Mouse (Mus musculus): ENCODE measurements at regions not wholly inside any gene's neighbourhood (a gene's known extent, or its start where the extent isn't known, plus 50 kb on each side); places are given as distances from the start of the nearest gene placed in this dataset.
"Not testable (repeated sequence)": the region's sequence is repeated elsewhere in the genome, so short reads cannot be mapped to it uniquely, and the experiment has no call there.

DNA sequence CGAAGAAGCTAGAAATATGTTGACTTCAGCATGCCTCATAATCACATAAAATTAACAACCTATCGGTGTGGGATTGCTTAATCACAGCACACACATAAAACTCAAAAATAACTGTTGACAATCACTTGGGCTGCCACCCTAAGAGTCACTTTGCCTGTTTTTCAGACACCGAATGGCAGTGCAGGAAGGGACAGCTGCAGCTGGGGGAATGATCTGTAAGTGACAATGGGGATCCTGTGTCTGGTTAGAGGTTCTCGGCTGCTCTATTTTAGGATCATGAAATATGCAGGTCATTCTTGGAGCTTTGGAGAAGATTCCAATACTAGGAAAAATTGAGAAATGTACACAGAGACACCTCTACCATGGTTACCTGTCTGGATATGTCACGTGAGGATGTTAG is 54.4 kb upstream of the Tcf12 start:
- DNase-seq: no peak

DNA sequence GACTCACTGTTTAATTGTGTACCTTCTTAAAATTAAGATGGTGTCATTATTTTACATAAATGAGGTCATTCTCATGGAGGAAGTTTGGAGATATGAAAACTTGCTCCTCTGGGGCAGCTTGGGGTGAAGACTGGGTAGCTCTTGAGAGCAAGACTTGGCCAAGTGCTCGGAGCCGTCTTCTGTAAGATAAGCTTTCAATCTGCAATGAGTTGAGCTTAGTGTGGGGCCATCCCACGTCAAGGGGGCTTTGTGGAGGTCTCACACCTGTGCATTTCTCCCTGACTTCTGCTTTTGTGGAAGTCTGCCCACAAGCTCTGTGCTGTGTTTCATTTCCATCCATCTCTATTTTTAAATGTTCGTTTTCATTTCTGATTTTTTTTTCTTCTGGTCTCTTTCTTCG is 54.9 kb upstream of the Tcf12 start:
- DNase-seq: no peak

DNA sequence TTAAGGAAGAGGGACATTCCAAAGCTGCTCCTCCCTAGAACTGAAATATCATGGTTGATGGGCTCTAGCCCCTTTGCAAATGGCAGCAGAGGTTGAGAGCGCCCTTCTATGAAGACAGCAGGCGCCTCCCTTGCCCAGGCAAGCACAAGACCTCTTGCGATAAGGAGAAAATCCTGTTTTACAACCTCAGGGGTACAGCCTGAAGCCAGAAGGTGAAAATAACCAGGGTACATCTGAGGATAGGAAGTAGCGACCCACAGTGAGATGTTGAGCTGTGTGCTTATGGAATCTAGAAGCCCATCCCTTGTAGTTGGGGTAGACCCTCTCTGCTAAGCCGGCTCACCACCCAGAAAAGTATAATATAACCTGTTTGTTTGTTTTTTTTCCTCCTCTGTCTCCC is 57.6 kb upstream of the Tcf12 start:
- DNase-seq: no peak

DNA sequence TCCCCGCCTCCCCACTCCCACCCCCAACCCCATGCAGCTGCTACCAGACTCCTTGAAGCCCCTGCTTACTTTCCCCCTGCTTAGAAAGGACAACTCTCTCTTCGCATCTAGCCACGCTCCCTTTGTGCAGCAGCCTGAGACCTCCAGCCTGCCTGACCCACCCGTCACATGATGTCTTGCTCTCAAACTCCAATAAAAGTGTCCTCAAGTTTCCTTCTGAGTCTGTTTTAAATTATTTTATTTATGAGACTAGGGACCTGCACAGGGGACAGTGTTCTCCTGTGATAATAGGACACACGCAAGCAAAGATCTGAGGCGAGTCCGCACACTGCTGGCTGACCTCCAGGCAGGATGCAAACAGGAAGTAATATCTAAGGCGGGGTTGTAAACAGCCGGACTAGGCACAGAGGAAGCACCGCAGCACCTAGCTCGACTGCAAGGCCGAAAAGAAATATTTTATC is 58.1 kb upstream of the Tcf12 start:
- no peak for DNase-seq

DNA sequence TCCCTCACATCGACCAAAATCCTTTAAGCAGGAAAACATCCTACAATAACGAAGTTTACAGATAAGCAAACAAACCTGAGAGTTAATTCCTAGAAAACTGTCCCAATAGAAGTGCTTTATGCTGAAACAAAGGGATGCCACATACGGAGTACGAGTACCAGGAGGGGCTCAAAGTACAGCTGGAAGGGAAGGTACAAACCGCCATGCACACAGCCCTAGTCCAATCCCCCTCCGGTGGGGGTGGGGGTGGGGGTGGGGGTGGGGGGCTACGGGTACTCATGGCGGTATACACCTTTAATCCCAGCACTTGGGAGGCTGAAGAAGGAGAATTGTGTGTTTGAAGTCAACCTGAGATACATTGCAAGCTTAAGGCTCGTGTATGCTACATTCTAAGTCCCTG is 58.6 kb upstream of the Tcf12 start:
- no peak for DNase-seq

DNA sequence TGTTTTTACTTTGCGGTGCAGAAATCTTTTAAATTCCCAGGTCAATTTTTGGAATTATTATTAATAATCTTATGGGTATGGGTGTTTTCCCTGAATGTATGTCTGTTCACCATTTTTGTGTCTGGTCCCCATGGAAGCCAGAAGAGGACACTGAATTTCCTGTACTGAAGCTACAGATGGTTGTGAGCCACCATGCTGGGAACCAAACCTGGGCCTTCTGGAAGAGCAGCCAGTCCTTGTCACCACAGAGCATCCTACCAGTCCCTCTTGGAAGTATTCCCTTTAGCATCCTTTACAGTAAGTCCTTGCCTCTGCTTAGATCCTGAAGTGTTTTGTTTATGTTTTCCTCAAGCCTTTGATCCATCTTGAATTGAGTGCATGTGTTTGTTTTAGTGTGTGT is 60.7 kb upstream of the Tcf12 start:
- DNase-seq: peak; percentile 76

DNA sequence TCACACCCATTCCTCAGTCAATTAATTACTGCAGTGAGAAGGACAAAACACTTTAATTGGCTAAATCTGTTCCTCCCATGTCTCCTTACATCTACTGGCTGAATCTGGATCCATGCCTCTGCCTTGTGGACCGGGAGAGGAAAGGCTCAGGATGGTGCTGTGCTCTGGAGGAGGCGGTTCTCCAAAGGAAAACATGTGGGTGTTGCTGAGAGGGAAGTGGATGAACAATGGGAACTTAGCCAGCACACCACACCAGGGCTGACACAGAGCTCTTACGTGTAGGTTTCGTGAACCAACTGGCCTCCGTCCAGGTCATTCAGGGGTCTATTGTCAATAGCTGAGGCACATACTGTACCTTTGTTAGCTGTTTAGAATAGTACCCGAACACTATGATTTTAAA is 69.3 kb upstream of the Tcf12 start:
- no peak for DNase-seq

DNA sequence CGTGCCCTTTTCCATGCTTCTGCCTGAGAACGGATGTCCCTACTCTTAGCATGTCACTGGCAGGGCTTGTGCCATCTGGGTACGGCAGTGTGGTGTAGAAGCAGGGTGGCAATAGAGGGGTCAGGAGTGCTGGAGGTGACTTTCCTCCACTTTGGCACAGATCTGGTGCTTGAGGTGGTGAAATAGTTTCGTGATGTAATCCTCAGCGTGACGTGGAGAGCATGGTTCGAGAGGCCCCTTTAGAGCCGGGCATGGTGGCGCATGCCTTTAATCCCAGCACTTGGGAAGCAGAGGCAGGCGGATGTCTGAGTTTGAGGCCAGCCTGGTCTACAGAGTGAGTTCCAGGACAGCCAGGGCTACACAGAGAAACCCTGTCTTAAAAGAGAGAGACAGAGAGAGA is 71.7 kb upstream of the Tcf12 start:
- no peak for DNase-seq

DNA sequence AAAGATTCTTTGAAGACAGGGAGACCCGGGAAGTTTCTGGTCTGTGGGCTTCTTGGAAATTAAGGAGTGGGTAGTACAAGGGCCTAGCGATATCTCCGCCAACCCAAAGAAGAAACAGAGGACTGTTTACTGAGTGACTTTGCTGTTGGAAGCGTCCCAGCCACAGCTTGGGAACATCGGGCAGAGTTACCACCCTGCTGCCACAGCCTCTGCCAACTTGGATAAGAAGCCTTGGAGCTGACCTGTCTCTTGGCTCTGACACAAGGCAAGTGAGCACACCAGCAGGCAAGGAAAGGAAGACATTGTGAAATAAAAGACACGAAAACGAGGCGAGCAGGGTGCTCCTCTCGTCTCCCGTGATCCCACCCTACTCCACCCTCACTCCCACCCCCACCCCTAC is 72.3 kb upstream of the Tcf12 start:
- DNase-seq: peak; percentile 81

DNA sequence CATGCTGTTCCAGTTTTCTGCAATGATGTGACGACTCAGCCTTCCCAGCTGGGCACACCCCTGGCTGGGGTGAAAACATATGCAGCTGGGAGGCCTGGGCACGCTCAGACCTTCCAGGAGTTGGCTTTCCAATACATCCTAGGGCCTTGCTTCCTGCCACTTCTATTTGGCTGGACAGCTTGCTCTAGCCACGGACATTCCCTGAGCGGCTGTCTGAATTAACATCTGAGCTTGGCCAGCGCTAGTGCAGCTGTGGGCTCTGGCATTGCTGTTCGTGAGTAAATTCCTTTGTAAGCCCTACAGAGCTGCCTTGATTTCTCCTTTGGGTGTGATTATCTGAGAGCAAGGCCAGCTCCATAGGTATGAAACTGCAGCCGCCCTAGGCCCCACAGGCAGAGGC is 78.2 kb upstream of the Tcf12 start:
- DNase-seq: no peak

DNA sequence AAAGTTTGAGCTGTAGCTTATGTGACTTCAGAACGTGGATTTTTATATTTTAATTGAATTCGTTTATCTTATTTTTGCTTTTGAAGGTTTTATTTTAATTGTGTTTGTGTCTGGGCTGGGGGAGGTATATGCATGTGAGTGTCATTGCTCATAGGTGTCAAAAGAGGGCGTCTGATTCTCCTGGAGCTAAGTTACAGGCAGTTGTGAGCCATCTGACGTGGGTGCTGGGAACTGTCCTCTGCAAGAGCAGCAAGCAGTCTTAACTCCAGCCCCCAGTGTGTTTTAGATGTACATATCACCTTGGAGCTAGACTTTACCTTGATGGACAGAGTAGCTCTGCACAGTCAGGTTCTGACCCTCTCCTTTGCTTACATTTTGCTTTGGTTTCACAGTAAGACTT is 79.0 kb upstream of the Tcf12 start:
- DNase-seq: no peak

DNA sequence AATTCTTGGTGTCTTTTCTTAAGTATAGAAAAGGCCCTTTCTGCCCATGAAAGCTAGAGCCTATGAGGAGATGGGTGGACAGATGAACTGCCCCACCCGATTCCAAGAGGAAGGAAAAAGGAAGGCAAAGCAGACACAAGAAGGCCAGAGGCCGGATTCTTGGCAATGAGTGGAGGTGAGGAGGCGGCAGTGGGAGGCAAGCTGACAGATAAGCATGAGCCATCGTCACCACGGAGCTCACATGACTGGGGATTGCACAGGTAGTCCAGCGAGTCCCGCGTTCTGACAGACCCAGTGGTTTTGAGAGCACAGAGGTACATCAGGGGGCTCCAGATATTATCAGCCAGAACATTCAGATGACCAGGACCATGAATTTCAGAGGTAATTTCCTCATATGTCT is 79.4 kb upstream of the Tcf12 start:
- no peak for DNase-seq

DNA sequence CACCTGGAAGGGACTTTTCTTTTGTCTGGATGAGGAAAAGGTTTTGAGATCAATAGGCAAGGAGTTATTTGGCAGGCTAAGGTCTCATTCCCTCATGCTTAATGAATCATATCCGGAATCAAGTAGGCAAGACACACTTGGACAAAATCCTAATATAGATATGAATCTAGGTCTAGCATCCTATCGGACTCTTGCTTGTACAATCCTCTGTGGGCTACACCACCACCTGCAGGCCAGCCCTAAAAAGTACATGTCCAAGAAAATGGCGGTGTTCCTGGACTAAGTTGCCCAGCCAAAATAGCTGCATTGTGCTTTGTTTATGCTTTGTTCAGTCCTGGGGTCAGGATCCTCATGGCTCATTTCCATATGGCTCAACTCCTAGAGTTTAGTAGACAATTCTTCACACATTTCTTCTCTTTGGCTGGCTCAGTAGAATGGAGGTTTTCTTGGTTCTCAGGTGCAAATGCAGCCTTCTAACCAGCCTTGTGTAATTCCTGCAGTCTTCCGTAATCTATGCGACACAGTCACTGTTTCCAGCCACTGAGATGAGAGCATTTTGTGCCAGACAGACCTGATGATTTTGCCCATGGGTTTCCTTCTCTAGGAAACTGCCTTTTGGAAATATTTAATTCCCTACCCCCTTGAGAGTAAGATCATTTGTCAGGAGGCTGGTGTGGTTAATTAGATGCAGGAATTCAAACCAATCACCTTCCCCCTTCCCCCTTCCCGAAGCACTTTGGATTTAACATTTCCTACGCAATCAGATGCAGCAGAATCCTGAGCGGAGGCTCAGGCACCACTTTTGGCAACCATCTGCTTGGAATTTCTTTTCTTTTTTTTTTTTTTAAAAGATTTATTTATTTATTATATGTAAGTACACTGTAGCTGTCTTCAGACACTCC is 80.6 kb upstream of the Tcf12 start:
- peak; percentile 61 for DNase-seq

DNA sequence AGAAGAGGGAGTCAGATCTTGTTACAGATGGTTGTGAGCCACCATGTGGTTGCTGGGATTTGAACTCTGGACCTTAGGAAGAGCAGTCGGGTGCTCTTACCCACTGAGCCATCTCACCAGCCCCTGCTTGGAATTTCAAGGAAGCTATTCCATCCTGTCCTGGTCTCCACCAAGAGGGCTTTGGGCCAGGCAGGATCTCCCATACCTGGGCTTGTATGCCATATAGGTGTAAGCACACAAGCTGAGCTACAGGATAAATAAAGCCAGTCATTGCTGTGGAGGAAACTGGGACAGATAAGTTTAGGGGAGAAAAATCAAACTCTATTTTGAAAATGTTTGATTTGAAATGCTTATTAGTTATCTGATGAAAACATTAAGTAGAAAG is 81.3 kb upstream of the Tcf12 start:
- DNase-seq: not testable (repeated sequence)

DNA sequence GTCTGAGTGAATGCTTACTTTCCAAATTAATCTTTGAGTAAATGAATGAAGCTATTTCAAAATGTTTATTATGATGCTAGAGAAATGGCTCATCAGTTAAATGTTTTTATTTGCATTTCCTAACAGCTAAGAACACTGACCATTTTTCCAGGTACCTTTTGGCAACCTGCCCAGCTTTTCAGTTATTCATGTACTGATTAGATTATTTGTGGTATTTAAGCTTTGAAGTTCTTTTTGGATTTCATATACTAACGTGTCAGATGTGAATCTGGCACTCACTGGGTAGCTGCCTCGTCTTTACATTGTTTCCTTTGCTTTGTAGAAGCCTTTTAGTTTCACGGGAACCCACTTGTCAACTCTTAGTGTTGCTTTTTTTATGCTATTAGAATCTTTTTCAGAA is 79.3 kb upstream of the Zfp280d start:
- no peak for DNase-seq

DNA sequence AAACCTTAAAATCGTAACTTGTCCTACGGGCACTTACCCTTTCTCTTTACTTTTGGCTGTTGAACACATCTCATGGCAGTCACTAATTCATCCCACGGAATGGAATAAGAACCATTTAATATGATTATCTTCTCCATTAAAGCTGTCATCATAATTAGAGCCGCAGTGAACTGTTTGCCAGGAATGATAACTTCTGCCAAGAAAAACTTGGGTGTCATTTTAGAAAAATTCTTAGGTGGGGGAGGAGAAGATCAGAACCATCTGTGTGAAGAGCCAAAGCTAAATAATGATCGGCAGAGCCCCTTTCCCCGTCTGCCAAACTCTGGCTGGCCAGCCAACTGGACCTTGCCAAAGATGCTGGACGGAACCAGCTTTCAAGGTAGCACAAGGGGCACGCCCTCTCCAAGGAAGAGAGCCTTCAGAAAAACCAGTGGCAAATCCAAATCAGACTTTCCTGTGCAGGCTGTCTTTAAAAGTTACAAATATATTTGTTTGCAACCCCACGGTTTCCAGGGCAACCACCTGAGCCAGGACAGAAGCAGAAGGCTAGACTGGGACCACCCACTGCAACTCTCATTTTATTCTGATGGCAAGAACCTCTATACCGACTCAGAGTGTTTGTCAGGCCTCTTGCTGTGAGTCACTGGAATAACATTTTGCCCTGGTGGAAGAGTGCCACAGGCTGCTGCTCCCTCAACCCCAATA is 77.9 kb upstream of the Zfp280d start:
- DNase-seq: no peak

DNA sequence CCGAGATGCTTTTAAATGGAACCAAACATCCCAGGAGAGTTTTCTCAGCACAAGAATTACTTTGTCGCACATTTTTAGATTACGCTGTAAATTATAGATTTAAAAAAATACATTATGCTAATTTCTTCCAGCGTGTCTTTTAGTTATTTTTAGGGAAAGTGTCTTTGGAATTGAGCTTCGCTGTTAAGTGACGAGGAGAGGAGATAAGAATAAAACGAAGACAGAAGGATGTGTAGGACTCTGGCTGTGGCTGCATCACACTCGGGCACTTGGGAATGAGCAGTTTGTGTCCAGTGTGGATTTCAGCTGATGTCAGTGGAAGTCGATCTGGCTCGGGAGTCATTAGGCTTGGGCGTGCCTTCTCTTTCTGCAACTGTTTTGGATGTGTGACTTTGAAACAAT is 77.3 kb upstream of the Zfp280d start:
- no peak for DNase-seq

DNA sequence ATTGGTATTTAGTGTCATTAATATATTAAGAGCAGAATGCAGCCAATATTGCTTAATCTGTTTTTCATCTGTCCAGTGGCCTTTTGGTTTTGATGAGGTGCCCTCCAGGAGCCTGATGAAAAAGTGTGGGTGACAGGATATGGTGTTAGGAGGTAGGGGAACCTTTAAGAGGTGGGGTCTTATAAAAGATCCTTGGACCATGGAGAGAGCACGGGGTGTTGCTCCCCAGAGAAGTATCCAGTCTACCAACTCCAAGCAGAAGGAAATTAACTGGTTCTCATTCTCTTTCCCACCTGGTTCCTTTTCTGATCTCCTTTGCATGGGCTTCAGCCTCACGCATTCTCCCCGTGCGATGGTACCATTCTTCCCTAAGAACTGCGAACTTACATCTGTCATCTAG is 75.7 kb upstream of the Zfp280d start:
- DNase-seq: no peak

DNA sequence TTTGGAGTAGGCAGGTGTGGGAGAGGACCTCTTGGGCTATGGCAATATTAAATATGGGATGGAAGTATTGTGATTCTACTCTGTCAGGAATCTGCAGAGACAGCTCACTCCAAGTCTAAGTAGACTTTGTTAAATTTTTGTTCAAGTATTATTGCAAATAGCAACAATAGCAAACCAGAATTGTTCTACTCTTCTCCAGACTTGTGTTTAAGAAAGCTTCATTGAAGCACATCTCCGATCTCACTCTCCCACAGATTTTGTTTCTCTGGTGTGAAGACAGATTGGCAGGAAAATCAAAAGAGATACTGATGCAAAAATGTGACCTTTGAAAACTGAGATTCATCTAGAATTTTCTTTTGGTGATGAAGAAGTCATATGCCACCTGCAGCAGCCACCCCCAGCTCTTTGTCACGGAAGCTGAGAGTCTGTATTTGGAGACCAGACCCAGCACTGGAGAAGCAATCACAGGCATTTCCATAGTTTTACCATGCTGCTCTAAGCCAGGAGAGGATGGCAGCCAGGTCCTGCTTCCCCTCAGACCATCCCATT is 70.2 kb upstream of the Zfp280d start:
- no peak for DNase-seq

DNA sequence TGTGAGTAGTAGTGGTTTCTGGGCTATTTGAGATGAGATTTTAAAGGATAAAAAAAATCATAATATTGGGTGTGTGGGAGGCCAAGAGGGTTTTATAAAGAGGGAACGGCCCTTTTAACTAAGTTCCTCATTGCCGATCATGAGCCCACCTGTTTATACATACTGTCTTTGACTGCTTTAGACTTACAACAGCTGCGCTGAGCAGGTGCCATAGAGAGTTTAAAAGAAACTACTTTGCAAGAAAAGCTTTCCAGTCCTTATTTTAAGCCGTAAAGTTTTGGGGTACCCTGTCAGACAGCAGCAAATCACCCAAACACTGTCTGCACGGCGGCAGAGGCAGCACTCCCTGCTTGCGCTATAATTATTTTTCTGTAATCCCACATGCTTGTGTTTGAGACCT is 68.8 kb upstream of the Zfp280d start:
- DNase-seq: no peak

DNA sequence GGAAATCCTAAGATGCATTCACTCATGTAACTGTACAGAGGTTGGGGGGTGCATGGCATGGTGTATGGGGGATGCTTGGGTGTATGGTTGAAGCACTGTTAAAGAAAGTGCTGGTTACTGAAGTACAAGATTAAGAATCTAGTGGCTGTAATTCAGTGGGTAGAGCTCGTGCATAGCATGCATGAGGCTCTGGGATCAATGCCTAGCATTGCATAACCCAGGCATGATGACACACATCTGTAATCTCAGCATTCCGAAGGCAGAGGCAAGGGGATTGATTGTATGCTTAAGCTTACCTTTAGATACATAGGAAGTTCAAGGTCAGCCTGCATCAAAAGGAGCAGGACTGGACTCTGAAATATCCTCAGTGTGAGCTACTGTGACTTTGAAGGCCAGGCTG is 67.7 kb upstream of the Zfp280d start:
- DNase-seq: no peak

DNA sequence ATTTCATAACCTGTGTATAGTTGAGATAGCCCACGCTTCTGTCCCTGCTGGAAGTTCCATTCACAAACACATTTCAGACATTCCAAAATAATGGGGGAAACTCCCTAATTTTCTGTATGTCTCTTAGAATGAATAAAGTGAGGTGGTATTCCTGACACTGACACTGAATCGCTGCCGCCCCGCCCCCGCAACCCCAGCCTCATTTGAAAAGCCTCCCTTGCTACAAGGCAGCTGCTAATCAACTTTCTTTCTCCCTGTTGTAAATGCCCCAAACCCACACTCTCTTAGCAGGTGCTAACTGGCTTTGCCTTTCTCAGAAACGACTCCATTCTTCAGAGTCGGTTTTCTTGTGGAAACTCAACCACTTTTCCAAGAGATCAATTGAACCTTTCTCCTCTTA is 66.4 kb upstream of the Zfp280d start:
- DNase-seq: no peak

DNA sequence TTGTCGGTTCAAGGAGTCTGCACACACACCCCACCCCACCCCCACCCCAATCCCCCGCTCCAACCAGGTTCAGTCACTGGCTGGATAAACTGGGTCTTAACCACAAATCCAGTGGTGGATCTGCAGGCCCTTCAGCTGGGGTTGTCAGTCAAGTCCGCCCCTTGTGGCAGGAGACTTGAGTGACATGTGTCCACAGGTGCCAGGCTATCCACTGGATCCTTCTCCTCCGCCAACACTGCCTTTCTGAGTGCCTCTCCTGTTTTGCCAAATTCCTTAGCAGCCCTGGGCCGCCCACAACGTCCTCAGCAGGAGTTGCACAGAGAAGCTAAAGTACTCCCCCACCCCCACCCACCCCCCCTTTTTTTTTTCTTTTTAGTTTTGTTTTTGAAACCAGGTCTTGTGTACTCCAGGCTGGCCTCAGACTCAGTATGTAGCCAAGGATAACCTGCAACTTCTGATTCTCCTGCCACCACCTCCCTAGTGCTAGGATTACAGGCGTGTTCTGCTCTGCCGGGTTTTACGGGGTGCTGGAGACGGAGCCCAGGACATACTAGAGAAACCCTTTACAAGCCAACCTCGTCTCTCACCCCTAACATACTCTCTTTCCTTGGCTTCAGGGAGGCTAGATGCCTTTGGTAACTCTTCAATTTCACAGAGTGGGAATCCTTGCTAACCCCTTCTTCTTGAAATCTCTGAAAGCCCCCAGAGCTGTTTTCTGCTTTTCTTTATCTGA is 57.2 kb upstream of the Zfp280d start:
- no peak for DNase-seq

DNA sequence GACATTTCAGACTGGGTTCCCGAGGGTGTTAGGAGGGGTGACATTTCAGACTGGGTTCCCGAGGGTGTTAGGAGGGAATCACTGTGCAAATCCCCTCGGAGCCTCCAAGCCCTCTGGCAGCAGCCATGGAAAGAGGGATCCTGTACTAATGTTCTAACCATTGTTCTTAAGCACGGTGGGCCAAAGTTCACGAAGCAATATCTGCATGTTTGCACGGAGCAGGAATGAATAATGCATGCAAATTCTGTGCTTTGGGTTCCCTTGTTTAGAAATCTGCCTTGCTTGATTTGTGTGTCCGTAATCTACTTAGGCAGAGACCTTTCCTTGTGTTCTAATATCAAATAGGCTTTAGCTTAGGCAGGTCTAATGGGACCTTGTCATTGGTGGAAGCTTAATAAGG is 55.9 kb upstream of the Zfp280d start:
- no peak for DNase-seq
